Mouse (Mus musculus): Measurements from ENCODE around the gene 9930104L06Rik.
"Not testable (repeated sequence)": the region's sequence is repeated elsewhere in the genome, so short reads cannot be mapped to it uniquely, and the experiment has no call there.

9930104L06Rik gene

DNA sequence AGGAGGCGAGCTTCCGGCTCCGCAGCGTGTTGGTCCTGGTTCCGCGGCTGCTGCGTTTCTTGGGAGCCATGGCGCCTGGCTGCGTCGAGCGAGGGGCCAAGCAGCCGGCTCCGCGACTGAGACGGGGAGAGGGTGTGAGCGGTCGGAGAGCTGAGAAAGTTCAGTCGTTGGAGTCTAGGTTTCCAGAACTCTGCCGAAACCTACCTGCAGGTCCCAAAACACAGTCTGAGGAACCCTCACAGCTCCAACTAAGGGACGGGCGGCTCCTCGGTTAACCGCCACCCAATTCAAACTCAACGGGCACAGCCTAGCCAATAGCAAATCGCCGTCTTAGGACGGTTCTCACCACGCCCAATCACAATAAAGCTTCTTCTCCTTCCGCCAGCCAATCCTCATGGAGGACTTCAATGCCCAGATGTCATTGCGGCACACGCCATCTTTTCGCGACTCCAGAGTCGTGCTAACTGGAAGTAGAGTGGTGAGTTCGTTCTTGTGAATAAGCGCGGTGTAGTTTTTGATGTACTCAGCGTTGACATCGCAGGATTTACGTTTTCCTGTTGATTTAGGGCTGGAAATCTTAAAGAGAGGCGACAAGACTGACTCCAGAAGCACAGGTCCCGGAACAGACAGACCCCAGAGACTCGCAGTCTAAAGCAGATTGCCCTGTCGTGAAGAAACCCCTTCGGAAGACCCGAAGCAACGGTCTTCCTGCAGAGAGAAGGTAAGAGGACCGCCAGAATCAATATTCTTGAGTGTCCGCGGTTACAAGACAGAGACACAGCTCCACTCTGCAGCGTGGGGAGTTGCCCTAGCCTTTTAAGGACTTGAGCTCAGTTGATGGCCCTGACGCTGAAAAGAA, at the start of gene 9930104L06Rik:
9930104L06Rik (plus strand) TSS at position 436 of the 859 bp plus-strand sequence.
- DNase-seq: peak; percentile 99

DNA sequence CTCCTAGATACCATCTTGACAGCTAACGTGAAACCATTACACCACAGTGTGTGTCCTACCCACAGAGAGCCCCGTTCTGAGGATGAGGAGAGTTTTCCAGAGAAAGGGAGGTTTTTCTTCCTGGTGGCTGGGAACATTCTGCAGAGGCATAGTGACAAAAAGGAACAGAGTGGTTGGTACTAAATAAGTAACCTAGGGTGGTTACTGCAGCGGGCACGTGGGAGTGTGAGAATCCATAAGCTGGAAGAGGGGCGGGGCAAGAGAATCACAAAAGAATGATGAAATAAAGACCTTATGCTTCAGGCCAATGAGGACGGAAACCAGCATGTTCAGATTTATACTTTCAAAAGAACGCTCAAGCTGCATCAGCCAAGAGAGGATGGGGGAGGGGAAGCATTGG, 48.1 kb upstream of the 9930104L06Rik start:
- DNase-seq: no peak

DNA sequence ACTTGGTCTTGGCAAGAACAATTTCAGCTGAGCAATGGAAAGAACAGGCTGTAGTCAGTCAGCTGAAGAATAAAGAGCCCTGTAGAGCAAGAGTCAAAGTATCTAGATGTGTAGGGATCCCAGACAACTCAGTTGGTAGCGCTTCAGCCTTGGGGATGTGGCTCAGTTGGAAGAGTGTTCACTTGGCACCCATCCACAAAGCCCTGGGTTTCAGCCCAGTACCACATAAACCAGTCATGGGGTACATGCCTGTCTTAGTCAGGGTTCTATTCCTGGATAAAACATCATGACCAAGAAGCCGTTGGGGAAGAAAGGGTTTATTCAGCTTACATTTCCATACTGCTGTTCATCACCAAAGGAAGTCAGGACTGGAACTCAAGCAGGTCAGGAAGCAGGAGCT, 46.9 kb upstream of the 9930104L06Rik start:
- DNase-seq: no peak

DNA sequence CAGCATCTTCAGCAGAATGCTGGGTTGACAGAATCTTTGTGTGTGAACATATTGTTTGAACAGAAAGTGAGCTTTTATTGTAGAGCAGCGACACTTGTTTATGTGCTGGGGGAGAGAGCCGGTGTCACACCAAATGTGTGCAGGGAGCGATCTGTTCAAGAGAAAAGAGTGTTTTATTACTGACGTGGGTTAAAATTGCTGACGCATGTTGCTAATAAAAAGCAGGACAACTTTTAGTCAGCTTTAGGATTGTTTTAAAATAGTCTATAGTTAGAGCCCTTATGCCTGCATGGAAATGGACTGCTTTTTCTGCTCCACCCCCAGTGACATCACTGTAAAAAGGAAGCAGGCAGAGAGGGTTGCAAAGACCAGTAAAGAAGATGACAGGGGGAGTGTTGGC, 46.0 kb upstream of the 9930104L06Rik start:
- DNase-seq: no peak

DNA sequence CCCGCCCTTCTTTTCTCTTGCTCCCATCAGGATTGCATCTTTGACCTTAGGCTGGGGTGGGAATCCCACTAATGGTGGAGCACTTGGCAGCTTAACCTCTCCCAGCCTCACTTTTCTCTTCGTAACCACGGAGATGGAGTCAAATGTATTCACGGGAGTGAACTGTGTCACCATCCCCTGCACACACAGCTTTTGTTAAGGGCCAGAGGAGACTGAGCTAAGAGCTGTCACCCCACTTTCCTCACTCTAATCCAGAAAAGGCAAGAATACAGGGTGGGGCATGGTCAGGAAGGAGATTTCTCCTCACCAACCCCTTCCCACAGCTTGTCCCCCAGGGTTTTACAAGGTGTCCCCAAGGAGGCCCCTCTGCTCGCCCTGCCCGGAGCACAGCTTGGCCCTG, 43.1 kb upstream of the 9930104L06Rik start:
- no peak for DNase-seq

DNA sequence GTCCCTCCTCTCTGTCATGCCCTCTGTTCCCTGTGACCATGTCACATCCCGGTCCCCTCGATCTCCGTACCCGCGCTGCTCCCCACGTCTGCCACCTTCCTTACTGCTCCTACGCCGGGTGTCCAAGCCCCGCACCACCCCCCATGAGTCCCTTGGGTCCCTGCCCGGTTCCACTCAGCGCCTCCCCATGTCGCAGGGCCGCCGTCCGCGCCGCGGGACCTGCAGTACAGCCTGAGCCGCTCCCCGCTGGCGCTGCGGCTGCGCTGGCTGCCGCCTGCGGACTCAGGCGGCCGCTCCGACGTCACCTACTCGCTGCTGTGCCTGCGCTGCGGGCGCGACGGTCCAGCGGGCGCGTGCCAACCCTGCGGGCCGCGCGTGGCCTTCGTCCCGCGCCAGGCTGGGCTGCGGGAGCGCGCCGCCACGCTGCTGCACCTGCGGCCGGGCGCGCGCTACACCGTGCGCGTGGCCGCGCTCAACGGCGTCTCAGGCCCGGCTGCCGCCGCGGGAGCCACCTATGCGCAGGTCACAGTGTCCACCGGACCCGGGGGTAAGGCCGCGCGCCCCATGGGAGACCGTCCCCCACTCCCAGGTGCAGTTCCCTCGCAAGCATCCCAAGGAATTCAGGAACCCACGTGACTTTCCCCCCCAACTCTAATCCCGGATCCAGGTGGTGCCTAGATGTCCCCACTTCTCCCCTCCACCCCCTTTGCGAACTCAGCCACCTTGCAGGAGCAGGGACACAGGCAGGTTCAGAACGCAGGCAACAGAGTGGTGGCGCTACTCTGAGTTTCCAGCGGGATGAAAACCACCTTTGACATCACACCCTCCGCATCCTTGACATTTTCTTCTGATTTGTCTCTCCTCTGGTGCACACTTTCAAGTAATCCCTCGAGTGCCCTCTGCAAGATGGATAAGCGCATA, 42.1 kb upstream of the 9930104L06Rik start:
- peak; percentile 73 for DNase-seq

DNA sequence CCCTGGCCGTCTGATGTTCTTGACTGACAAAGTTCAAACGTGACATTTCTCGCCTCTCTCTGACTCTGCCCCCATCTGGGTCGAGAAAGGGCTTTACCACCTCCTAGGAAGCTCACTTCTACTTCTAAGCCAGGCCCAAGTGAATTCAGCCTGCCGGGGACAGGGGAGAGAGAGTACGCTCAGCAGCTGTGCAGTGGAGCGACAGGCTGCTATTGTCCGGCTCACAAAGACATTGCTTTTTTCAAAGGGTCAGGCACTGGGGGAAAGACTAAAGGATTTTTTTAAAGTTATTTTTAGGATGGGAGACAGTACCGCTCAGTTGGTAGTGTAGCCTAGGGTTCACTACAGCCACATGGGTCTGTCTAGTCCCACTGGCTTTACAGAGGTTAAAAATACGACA, 38.4 kb upstream of the 9930104L06Rik start:
- DNase-seq: no peak

DNA sequence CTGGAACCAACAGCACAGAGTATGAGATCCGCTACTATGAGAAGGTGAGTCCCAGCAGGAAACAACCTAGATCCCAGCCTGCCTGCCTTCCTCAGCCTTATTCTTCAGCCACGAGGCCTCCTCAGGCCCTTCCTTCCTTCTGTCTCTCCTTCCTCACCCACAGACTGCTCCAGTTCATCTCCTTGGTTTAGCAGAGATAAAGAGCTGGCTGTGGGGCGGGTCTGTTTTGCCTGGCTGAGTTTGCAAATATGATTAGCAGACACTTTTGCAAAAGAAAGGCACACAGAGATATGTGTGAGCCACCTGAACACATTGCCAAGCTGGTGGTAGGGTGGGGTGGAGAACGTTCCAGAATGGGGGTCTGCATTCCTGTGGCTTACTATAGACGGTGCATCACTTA, 36.9 kb upstream of the 9930104L06Rik start:
- DNase-seq: no peak

DNA sequence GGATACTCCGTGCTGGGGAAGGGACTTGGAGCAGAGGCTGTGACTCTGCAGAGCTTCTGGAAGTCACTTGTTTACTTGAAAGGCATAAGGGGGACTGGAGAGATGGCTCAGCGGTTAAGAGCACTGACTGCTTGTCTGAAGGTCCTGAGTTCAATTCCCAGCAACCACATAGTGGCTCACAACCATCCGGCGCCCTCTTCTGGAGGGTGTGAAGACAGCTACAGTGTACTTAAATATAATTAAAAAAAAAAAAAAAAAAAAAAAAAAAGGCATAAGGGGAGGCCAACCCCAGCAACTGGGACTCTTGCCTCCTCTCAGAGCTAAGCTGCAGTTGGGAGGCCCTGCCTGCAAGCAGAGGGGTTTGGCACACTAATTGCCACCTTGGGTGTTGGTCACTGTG, 31.4 kb upstream of the 9930104L06Rik start:
- DNase-seq: no peak

DNA sequence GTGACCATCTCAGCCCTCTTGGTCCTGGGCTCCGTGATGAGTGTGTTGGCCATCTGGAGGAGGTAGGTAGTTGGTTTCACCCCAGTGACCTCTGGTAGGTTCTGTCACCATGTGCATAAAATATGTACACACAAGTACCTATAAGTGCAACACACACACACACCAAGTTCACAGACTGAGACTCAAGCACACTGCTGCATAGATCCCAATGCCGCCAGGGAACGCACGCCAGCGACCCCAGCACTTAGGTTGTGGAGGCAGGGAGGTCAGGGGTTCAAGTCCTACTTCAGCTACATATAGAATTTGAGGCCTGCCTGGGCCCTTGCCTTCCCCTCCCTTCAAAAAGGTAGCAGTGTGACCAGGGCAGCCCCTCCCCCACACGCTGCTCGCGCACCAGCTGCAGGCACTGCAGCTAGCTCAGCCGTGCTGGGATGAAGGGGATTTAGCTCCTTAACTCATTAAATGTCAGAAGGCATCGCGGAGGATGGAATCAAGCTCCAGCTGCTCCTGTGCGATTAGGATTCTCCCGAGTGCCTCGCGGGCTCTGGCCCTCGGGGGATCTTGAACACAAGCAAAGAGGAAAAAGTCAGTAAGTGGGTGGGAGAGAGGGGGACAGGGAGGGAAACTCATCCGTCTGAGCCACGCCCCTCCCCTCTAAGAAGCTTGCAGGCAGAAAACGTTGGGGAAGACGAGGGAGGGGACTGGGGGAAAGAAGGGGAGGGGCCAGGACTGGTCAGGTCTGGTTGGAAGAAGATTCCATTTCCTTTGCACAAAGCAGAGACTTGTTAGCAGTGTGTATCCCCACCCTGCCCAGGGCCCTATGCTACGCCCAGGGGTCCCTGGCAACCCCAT, 30.7 kb upstream of the 9930104L06Rik start:
- peak; percentile 95 for DNase-seq

DNA sequence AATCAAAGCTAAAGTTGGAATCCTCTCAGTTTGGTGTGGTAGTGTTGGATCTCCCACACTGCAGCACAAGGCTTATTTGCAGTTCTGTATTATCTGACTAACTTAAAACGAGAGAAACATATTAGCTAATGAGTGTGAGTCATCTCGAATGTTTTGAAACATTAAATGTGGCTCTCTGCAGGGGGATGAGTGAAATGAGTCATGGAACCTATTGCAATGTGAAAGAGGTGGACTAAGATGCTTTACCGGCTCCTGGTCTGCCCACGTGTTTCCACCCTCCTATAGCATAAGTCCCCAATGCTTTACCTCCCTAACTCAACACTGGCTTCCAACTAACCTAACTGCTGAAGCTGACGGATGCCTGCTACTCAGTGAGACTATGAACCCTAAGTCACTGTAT, 8.7 kb upstream of the 9930104L06Rik start:
- DNase-seq: no peak

DNA sequence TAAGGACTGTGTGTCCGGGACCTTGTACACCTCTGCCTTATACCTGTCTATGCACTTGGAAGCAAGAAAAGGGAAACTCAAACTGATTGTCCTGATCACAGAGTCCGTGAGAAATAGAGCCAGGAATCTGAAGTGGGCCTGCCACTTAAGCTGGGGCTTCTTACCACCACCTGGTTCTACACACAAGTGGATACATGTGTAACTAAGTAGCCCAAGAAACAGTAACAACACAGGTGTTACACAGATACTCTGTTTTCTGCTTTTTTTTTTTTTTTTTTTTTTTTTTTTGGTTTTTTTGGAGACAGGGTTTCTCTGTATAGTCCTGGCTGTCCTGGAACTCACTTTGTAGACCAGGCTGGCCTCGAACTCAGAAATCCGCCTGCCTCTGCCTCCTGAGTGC, 2.4 kb downstream of the 9930104L06Rik start, which contains the start of gene Cdca8:
Cdca8 (minus strand) TSS at position 101 of the 400 bp plus-strand sequence.
- not testable (repeated sequence) for DNase-seq

DNA sequence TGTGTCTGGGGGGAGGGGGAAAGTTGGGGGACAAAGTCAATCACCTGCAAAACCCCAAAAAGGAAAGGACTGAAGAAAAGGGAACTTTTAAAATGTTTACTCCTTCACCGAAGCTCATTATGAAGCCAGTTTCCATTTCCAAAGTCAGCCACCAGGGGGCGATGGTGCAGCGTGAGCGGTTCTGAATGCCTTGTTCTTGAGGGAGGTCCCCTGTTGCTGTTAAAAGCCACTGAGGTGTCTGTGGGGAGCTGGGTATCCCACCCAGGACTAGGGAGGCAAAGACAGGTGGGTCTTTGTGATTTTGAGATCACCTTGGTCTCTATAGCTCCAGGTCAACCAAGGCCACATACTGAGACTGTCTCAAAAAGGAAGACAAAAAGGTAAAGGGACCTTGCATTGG, 6.2 kb downstream of the 9930104L06Rik start:
- DNase-seq: peak; percentile 80

DNA sequence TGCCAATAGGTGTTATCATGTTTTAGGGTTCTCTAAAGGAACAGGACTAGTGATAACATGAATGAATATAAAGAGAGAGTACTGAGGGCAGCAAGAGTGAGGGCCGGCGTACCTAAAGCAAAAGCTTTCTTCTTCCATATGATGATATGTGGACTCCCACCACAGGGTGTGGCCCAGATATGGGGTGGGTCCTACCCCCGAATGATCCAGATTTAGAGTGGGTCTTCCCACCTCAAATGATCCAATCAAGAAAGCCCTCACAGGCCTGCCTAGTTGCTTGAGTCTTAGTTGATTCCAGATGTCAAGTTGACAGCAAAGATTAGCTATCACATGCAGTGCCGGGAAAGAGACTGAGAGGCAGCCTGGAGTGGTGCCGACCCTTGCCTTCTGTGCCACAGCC, 6.9 kb downstream of the 9930104L06Rik start:
- no peak for DNase-seq

DNA sequence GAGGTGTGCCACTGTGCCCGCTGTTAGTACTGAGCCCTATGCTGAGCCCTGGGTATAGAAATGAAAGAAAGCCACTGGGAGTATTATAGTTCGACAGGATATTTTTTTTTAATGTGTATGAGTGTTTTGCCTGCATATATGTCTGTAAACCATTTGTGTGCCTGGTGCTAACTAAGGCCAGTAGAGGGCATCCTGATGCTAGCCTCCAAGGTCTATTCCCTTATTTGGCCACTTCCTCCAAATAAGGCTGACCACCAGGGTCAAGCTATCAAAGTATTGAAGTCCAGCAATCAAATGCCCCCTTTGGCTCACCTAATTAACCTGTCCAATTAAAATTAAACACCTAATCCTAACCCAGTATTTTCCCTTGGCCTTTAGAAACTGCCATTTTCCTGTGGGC, 8.1 kb downstream of the 9930104L06Rik start:
- DNase-seq: peak; percentile 16

DNA sequence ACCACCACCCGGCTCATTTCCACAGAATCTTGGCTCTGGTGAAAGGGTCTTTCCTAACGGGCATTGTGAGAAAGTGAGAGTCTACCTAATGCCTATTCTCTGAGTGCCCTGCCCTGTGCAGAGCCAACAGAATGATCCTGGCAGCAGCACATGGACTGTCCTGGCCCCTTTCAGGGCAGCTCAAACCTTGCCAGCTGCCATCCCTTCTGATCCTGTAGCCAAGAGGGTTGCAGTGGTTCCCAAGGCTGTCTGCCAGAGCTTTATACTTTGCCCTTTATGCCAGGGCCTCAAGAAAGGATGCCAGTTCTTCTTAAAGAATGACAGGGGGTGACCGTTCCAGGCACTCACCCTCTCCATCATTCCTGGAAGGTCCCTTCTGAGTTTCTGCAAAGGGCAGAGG, 12.6 kb downstream of the 9930104L06Rik start:
- DNase-seq: no peak

DNA sequence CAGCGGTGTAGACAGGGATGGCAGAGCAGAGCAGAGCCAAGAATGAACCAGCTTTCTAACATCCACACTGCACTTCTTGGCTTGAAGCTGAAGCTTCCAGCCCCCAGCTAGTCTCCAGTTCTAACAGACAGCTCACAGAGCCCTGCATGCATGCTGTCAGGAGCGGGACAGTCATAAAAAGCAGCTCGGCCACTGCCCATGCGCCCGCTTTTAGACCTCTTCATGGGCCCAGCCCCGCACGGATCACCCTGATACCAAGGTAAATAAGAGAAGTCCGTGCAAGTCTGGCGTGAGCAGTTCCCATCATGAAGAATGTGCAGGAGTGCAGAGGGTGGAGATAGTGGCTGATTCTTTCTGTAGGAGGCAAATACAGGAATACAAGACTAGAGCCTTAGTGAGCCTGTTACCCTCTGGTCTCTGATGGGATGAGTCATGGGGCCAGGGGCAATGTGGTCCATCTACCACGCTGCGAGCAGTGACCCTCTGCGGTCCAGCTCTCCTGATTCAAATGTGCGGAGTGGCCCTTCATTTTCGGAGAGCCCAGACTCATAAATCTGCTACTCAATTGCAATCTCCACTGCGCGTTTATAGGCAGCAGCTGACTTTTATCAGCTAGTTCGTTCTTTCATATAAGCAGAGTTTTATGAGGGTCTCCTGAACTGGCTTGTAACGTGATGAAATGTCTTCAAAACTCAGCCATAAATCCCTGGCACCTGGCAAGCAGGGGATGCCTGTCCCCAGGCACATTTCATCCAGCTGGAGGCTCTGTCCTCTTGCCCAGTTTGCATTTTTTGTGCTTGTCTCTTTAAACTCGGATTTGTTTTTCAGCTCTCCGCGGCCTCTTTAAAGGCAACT, 13.6 kb downstream of the 9930104L06Rik start:
- no peak for DNase-seq

DNA sequence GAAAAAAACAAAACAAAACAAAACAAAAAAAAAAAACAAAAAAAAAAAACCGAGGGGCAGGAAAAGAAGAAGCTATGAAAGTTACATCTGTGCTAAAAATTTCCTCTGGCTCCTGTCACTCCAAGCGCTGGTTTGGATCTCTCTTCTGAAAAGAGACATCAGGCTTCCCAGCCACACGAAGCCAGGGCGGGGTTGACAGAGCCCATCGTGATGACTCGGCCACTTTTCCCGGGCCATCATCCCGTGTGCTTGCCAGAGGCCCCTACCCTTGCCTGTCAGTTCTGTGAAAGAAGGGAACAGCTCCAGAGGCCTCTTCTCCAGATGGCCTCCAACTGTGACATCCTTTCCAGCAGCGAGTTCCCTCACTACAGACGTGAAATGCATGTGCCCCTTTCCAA, 14.2 kb downstream of the 9930104L06Rik start:
- DNase-seq: no peak

DNA sequence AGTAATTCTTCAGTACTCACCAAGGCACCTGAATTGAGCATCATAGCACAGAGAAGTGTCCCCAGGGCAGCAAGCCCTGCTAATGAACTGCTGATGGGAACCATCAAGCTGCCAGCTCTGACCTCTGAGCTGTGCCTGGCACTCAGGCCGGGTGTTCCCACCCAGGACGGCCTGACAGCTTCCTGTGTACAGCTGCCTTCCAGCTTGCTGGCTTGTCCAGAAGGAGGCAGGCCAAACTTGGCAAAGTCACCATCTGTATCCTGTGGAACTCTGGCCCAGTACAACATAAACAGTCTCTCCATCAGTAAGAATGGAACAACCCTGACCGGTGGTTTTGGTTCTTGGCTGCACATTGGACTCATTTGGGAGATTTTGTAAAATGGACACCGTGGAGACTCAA, 16.7 kb downstream of the 9930104L06Rik start:
- DNase-seq: no peak

DNA sequence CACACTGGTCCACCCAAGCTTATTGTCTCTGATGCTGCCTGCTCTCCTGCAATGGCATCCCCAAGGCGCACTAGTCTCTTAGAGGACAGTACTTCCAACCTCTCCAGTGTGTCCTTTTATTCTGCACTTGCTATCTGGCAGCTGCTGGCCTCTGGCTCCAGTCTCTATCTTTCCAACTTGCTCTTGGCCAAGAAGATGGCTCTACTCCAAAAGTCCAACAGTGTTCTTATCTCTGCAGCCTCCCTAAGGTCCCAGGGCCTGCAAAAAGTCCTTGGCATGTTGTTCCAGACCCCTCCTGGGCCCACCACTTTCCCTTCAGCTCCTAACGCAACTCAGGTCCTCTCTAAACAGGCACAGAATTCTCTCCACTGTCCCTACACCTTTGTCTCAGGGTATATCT, 20.4 kb downstream of the 9930104L06Rik start:
- no peak for DNase-seq

DNA sequence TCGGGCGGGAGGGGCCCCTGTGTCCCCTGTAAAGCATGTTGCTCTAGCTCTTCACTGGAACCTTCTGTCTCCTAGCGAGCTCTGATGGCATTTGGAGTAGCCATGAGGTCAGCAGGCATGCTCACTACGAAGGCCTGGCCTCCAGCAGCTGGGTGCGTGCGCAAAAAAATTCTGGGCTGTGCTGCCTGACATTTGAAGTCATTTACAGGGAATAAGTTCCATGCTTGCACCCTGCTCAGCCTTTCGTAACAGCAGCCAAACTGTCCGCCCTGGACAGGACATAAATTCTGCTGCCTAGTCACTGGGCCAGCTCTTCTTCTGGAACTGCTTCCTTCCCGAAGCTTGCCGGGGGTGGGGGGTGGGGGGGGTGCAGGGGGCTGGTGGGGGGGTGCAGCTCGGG, 22.2 kb downstream of the 9930104L06Rik start:
- DNase-seq: no peak

DNA sequence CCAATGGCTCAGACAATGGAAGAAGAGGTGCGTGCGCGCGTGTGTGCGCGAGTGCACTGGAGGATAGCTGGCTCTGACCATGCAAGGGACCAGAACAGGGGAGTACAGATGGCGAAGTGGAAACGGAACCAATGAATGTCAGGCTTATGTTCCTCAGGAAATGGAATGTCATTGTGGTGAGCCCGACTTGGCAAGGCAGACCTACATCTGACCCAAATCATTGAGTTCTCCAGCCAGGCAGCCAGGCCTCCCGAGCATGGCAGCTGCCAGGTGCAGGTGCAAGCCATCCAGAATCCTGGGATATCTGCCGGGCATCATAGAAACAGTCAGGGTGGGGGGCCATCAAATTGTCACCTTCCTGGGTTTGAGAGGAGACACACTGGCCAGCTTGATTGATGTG, 24.1 kb downstream of the 9930104L06Rik start:
- no peak for DNase-seq

Measured in retina, postnatal 1 day (tissue).